Comparison of ENCODE assay signal across 8 mouse cellular contexts in the genomic region with DNA sequence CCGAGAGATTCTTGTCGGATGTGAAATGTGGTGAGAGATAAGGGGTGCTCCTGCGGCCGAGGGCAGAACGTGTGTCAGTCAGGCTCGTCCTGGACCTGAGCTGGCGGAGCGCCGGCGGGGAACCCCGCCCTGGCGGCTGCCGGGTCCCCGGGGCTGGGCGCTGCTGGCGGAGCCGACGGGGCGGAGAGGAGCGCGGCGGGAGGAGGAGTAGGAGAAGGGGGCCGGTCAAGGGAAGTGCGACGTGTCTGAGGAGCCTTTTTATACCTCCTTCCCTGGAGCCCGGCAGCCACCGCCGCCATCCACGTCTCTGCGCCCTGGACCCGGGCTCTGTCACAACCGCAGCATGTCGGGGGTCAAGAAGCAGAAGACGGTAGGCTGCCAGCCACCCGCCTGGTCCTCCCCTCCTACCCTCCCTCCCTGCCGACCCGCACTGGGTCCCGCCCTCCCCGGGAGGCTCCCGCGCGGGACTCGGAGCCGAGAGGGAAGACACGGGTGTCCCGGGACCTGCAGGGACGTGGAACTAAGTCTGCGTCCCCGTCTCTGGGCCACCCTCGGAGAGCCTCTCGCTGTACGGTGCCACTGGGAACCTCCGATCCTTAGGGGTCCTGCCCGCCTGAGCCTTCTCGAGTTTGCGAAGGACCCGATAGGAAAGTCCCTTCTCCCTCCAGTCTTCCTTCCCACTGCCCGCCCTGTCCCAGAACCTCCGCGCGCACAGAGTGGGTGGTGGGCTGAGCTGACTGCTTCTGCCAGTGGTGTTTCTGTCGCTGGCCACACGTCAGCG. TPM values are rescaled to one million over a fixed set of nuclear protein-coding genes. Genes with fewer than 3 reads are reported as not detected.
DNase-seq lines count a peak whose midpoint lies in the region; ATAC-seq and TF ChIP-seq lines count a peak whose summit lies in the region.

A gene (plus strand): TSS at position 285 of the 781 bp plus-strand sequence.

- no peak for TF ChIP-seq CTCF in liver, adult 2 months (IDR thresholded peaks at IDR 0.05; ENCODE audit: low read depth, low read length)

- ATAC-seq in granulocyte monocyte progenitor cell, adult 5-6 weeks (replicated peaks; ENCODE audit: poor library complexity, severe bottlenecking): peak; percentile 90
- ATAC-seq in intestine, embryonic 15.5 days: peak; percentile 89
- ATAC-seq in midbrain, embryonic 16.5 days: peak; percentile 83

- H3K79me2 ChIP-seq in liver, adult 2 months (ENCODE audit: control insufficient read depth, insufficient read depth, low read length): peaks cover 5% of the 10 kb centered on the region; the same call in 1 of the 2 replicates

- WGBS in intestine, embryonic 15.5 days: under 1% methylated on average over 57 of the region's 64 CpGs
- 1% methylated on average over 63 of the region's 64 CpGs for WGBS in liver, adult 2 months
- under 1% methylated on average over 39 of the region's 64 CpGs for WGBS in midbrain, embryonic 16.5 days

- TF ChIP-seq POLR2A in liver, adult 2 months (IDR thresholded peaks at IDR 0.05; ENCODE audit: extremely low read depth, insufficient read depth, low read length): 0 out of 2 replicates have a peak, but pooled peaks have one; percentile 37

- H3K9me3 ChIP-seq in intestine, embryonic 15.5 days: no peaks in the 10 kb centered on the region
- no peaks in the 10 kb centered on the region for H3K9me3 ChIP-seq in midbrain, embryonic 16.5 days (replicated peaks; ENCODE audit: control insufficient read depth, low read length, poor library complexity, severe bottlenecking)

- DNase-seq in cerebellum, postnatal 25 days: peak; percentile 11 to 22
- no peak for DNase-seq in cerebellum, adult 11-12 months
- peak; percentile 64 for DNase-seq in embryo, embryonic 11 days
- peak; percentile 50 for DNase-seq in liver, adult 2 months (ENCODE audit: extremely low read depth, low read depth, low spot score)
- DNase-seq in spleen, postnatal 36 days (ENCODE audit: low spot score in 2 of 2): peak; percentile 20 to 26

- peak within 1 kb of the TSS; percentile 65 for H3K9ac ChIP-seq in intestine, embryonic 15.5 days
- H3K9ac ChIP-seq in liver, adult 2 months (ENCODE audit: low read depth, low read length): peak within 1 kb of the TSS; percentile 95
- peak within 1 kb of the TSS; percentile 65 for H3K9ac ChIP-seq in midbrain, embryonic 16.5 days (ENCODE audit: low read depth, low read length)

- no peaks in the 10 kb centered on the region for H3K36me3 ChIP-seq in intestine, embryonic 15.5 days
- H3K36me3 ChIP-seq in liver, adult 2 months (ENCODE audit: control insufficient read depth, insufficient read depth, low read length): no peaks in the 10 kb centered on the region
- no peaks in the 10 kb centered on the region for H3K36me3 ChIP-seq in midbrain, embryonic 16.5 days (ENCODE audit: control insufficient read depth, insufficient read depth, low read length)

- H3K4me3 ChIP-seq in intestine, embryonic 15.5 days (replicated peaks): peak within 1 kb of the TSS; percentile 62
- H3K4me3 ChIP-seq in liver, adult 2 months (ENCODE audit: insufficient read depth, low read depth, low read length): peak within 1 kb of the TSS; percentile 96
- peak within 1 kb of the TSS; percentile 58 for H3K4me3 ChIP-seq in midbrain, embryonic 16.5 days (ENCODE audit: low read depth, low read length)

- H3K4me2 ChIP-seq in intestine, embryonic 15.5 days (replicated peaks): peak within 1 kb of the TSS; percentile 79
- peak within 1 kb of the TSS; percentile 90 for H3K4me2 ChIP-seq in midbrain, embryonic 16.5 days (ENCODE audit: low read length)

- H3K27me3 ChIP-seq in intestine, embryonic 15.5 days (replicated peaks): no peaks in the 10 kb centered on the region
- H3K27me3 ChIP-seq in liver, adult 2 months (ENCODE audit: control insufficient read depth, insufficient read depth, low read length): no peaks in the 10 kb centered on the region
- peaks cover 12% of the 10 kb centered on the region for H3K27me3 ChIP-seq in midbrain, embryonic 16.5 days (ENCODE audit: control insufficient read depth, insufficient read depth, low read depth, low read length)

- H3K27ac ChIP-seq in intestine, embryonic 15.5 days: no peak within 1 kb of the TSS
- peak within 1 kb of the TSS; percentile 74 for H3K27ac ChIP-seq in liver, adult 2 months (replicated peaks; ENCODE audit: insufficient read depth, low read depth, low read length)
- no peak within 1 kb of the TSS for H3K27ac ChIP-seq in midbrain, embryonic 16.5 days (ENCODE audit: low read length)

- peaks cover 4% of the 10 kb centered on the region; the same call in 1 of the 2 replicates for H3K4me1 ChIP-seq in intestine, embryonic 15.5 days (replicated peaks)
- peaks cover 7% of the 10 kb centered on the region; the same call in 1 of the 2 replicates for H3K4me1 ChIP-seq in liver, adult 2 months (ENCODE audit: control insufficient read depth, insufficient read depth, low read length)
- H3K4me1 ChIP-seq in midbrain, embryonic 16.5 days (ENCODE audit: control insufficient read depth, insufficient read depth, low read length): peaks cover 2% of the 10 kb centered on the region; the same call in 1 of the 2 replicates

RNA-seq across cellular contexts. Expression of the gene that starts here (rescaled TPM):
- 45.0 and 49.3 TPM in 2 replicates for total RNA-seq in granulocyte monocyte progenitor cell, adult 5-6 weeks (2014; fragmentation: Nextera tagmentation)
- total RNA-seq in granulocyte monocyte progenitor cell, adult 5-6 weeks (2017): 28.9 and 29.5 TPM in 2 replicates
- 7.7 and 8.4 TPM in 2 replicates for polyA plus RNA-seq in intestine, embryonic 15.5 days (2015; fragmentation: Nextera tagmentation; extraction: Ambion mirVana)
- total RNA-seq in liver, adult 2 months (2014; rRNA removed): 211 and 223 TPM in 2 replicates
- polyA plus RNA-seq in liver, adult 2 months (2012; rRNA removed): 75.1 and 86.7 TPM in 2 replicates
- polyA plus RNA-seq in midbrain, embryonic 16.5 days (2015; fragmentation: Nextera tagmentation; extraction: Ambion mirVana): 0.67 and 1.0 TPM in 2 replicates
